Mouse (Mus musculus): ENCODE measurements around the gene Rnf38. TPM values are rescaled to one million over a fixed set of nuclear protein-coding genes. Genes with fewer than 3 reads are reported as not detected.

The Rnf38 gene
- polyA plus RNA-seq, 1 experiment from 2014 or later: 47.8 TPM

Small RNA genes within 50 kb of the gene (microRNA-seq; reads per million reads assigned to microRNA genes)
- gene Mir5106: not detected

Other genes starting within 250 kb of the Rnf38 start
- gene Clta, start 229.3 kb downstream of the Rnf38 start, polyA plus RNA-seq (2014; fragmentation: Nextera tagmentation; extraction: Ambion mirVana): 303 and 306 TPM in 2 replicates
- gene Gne, start 149.6 kb downstream of the Rnf38 start, polyA plus RNA-seq (2014; fragmentation: Nextera tagmentation; extraction: Ambion mirVana): 20.4 and 26.5 TPM in 2 replicates
- 21.8 and 24.3 TPM in 2 replicates for gene Melk, start 67.1 kb upstream of the Rnf38 start, polyA plus RNA-seq (2014; fragmentation: Nextera tagmentation; extraction: Ambion mirVana)

Data from forebrain, embryonic 14.5 days (tissue).